Mouse (Mus musculus) left cerebral cortex, postnatal 14 days (tissue): ENCODE results near the gene Pcbp3. TPM values are rescaled to one million over a fixed set of nuclear protein-coding genes. Genes with fewer than 3 reads are reported as not detected.

Experiments
- DNase-seq, 2 experiments: peaks; one replicate each; pipeline ENCODE4 v3.0.0; 2021 to 2022; ENCODE audit warnings: low spot score in 2 of 2, mixed read lengths in 1 of 2
- intact Hi-C: fragments of 180-260 bp; cut with DNase I; formaldehyde crosslinking; loops from one replicate; pipeline ENCODE4 v1.15.1; 2025
- total RNA-seq, 2 experiments: library from RNA; stranded (reverse); gene quantifications; 2 replicates each; pipeline ENCODE4 v1.2.3; 2021

Gene Pcbp3
- total RNA-seq, 2 experiments from 2014 or later, result 63.0 to 69.9 TPM

DNA sequence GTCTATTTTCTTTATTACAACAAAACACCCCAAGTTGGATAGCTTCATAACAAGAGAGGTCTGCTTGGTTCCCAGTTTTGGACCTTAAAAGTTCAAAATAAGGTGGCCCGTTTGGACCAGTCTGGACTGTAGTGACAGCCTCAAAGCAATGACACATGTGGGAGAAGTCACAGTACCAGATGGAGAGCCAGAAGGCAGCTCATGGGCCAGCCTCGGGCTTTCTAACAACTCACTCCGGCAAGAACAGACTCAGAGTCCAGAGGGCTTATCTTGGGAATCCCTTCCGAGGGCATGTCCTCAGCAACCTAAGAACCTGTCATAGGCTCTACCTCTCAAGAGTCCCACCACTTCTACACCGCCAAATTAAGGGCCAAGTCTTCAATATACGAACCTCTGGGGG, 24.9 kb downstream of the Pcbp3 start:
- no peak for DNase-seq
- intact Hi-C loops, result no loop called here

DNA sequence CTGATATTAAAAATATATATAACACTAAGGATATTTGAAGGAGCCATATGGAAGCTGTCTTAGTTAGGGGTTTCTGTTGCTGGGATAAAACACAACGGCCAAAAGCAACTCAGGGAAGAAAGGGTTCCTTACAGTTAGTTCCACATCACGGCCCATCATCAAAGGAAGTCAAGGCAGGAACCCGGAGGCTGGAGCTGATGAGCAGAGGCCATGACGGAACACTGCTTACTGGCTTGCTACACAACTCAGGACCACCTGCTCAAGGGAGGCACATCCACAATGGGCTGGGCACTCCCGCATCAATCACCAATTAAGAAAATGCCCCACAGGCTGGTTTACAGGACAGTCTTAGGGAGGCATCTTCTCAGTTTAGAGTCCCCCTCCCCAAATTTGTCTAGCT, 26.9 kb downstream of the Pcbp3 start:
- intact Hi-C loops, result no loop called here

DNA sequence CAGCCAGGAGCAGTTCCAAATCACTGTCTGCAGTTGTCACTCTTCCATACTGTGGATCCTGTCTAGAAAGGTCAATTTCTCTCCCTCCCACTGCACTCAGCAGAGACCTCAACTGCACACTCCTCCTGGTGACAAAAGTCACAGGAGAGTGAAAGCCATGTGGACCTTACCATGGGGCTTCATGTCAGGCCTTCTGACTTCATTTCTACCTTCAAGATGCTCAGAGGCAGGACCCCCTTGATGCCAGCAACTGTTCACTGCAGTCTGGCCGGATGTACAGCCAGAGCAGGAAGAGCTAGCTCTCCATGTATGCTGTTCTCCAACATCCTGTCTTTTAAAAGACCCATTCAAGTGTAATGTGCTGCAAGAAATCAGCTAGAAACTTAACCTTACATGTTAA, 29.9 kb downstream of the Pcbp3 start:
- no peak for DNase-seq
- intact Hi-C loops, result no loop called here

More for the DNA sequence above, 26.9 kb downstream of the Pcbp3 start:
- DNase-seq, result no peak

DNA sequence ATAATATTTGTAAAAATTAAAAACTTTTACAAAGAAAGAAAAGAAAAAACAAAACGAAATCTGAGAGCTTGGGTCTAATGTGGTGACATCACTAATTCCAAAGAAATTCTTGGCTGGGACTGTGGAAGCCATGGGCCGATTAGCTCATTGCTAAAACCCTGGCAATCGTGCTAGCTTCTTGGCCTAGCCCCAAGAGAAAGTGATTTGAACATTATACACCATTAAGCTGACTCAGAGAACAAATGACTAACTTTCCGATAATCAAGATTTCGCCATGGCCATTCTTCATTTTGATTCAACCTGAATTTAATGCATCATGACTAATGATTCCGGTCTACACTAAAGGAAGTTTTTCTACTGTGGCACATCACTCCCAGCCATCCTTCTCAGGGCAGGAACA, 30.6 kb downstream of the Pcbp3 start:
- intact Hi-C loops, result no loop called here
- no peak for DNase-seq

DNA sequence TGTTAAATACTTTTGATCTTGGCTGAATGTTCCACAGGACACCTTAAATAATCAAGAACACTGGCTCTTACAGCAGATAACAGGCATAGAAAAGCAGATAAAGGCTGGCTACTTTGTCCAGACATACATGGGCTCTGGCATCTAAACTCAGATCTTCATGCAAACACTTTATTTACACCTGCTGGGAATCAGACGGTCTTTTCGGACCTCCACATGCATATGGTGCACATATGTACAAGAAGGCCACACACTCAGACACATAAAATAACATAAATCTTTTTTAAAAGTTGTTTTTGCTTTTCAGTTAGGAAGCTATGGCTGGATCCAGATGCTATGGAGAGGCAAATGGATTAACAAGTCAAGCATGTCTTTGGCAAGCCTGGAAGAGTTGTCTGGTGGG, 37.2 kb downstream of the Pcbp3 start:
- intact Hi-C loops, result no loop called here
- DNase-seq, result no peak

DNA sequence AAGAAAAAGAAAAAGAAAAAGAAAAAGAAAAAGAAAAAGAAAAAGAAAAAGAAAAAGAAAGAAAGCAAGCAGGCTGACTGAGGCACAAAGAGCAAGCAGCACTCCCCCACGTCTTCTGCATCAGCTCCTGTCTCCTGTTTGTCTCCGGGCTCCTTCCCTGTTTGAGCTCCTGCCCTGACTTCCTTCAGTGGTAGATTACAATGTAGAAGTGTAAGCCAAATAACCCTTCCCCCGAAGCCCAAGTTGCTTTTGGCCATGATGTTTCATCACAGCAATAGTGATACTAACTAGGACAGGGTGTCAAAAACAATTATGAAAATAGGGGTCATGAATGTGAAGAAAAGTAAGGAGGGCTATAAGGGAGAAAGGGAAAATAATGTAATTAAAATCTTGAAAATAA, 43.6 kb downstream of the Pcbp3 start:
- intact Hi-C loops, result no loop called here
- no peak for DNase-seq

DNA sequence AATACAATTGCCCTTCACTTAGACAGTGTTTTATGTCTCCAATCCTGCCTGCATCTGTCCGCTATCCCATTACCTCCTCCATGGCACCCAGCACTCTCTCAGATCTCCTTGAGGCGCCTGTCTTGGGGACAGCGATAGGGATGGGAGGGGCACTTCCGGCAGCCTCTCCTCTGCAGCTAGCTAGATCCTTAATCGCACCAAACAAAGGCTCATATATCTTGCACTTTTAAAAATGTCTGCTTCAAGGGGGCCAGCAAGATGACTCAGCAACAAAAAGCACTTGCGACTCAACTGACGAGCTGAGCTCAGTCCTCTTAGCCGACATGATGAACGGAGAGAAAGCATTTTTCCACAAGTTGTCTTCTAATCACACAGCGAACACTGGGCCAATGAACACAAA, 55.3 kb downstream of the Pcbp3 start:
- DNase-seq, result no peak
- intact Hi-C loops, result no loop called here

DNA sequence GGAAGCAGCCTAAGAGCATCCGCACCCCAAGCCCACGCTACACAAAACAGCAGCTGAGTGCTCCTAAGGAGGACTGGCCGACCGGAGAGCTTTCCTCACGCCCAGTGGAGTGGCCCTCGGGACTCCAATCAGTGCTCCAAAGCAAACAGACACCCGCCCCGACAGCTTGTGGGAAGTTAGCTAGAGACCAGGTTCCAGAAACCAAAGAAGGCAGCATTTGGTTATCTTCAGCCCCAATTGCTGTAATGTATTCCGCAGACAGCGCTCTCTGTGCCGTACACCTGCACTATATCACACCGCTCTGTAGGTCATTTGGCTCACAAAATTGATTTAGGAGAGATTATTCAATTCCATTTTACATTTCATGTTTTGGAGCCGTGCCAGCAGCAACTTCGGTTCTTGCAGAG, 55.7 kb downstream of the Pcbp3 start:
- no peak for DNase-seq
- intact Hi-C loops, result no loop called here

DNA sequence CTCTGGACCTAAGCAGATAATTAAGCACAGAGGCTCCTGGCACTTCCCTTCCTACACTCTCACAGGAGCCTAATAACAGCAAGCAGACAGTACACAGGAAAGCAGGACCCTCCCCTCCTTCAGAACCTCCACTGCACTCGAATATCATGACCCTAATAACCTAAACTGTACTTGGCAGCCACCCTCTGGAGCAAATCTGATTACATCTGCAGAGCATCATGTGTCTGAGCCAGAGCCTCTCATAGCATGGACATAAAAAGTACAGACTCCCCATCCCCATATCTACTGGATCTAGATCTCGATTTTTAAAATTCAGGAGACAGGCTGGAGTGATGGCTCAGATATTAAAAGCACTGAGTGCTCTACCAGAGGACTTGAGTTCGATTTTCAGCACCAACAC, 58.0 kb downstream of the Pcbp3 start:
- intact Hi-C loops, result no loop called here
- no peak for DNase-seq

DNA sequence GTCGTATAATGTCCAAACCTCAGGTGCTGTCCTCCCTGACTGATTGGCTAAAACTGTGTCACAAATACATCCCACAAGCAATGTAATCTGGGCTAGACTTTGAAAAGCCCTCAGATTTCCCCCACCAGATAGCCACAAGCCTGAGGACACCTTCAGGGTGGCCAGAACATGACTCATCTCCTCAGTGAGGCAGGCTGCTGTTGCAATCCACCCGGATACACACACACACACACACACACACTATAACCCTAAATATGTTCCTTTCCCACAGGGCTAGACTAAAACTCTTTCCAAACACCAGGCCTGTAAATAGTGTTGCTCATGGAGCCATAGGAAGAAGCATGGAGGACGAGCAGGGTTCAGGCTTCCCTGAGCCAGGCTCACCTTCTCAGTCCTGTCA, 58.6 kb downstream of the Pcbp3 start:
- intact Hi-C loops, result no loop called here
- peak in 1 of 2 experiments; percentile 17 for DNase-seq

DNA sequence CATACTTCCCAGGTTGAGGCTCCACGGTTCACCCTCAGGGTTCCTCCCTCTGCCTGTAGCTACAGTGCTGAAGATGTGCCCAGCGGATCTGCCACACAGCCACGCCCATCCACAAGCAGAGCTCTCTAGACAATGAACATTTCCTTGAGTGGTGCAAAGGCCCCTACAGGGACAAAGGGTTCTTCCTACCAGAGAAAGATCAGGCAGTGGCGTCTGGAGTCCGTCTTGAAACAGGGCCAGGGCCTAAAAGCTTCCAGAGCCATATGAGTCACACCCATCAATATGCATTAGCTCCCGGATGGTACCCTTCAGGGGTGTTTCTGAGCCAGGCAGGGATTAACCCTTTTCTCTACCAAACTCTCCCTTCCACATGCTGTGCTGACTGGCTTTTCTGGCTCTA, 59.1 kb downstream of the Pcbp3 start:
- intact Hi-C loops, result no loop called here
- DNase-seq, result no peak

DNA sequence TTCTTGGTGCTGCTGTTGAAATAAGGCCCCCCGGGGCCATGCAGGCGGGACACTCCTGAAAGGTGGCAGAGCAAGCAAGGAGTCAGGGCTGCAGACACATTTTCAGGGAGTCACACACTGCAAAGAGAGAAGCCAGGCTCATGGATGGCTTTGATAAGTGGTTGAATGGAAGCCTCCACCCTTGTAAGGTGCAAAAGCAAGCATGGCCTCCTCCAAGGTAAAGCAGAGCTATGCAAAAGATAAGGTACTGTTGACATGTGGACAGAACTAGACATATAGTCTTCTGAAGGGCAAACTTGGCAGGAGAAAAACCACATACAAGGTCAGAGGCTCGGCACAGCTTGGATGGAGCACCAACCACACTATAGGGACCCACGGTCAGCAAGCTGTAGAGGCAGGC, 63.3 kb downstream of the Pcbp3 start:
- no peak for DNase-seq
- intact Hi-C loops, result no loop called here

DNA sequence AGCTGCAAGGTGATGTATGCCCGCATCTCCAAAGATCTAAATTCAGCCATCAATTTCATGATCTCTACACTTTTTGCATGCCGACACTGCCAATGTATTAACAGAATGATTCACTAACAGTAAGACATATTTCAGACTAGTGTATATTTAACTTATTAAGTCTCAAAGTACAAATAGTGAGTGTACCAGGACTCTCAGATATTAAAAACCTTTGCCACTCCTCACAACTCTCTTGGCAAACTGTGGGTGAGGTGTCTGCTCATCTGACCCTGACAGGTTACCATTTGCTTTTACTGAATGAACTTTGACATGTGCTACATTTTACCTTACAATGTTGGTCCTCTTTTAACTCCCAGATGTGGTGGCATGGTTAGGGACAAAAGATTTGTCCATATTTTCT, 70.2 kb downstream of the Pcbp3 start:
- no peak for DNase-seq
- intact Hi-C loops, result no loop called here

DNA sequence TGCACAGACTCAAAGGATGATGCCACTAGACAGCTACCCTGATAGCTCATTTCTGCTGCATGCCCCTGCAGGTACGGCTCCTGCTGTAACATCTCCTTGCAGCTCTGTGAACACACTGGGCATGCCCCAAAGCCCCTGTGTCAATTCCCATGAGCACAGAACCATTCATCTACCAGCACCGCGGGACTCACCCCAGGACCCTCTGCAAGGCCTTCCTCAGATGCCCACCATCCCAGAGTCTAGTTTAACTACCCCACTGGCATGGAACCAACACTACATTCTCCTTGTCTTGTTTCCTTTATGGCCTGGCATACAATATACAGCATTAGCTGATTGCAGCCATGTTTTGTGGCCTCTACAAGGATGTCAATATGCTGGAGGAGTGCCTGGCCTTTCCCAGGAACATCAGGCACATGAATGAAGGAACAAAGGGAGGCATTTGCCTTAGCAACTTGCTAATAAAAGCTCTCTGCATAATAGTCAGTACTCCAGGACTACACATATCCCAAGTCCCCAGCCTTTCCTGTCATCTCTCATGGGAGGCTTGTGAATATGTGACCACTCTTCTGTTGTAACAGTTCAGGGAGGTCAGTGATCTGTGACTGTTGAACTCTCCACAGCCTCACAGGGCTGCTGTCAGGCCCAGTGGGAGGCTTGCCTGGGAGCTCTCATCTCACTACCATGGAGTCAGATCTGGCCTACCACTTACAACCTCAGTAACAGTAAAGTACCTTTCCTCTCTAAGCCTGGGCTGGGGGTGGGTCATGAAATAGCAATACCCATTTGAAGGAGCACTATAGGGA, 78.0 kb downstream of the Pcbp3 start:
- intact Hi-C loops, result no loop called here
- DNase-seq, result no peak

DNA sequence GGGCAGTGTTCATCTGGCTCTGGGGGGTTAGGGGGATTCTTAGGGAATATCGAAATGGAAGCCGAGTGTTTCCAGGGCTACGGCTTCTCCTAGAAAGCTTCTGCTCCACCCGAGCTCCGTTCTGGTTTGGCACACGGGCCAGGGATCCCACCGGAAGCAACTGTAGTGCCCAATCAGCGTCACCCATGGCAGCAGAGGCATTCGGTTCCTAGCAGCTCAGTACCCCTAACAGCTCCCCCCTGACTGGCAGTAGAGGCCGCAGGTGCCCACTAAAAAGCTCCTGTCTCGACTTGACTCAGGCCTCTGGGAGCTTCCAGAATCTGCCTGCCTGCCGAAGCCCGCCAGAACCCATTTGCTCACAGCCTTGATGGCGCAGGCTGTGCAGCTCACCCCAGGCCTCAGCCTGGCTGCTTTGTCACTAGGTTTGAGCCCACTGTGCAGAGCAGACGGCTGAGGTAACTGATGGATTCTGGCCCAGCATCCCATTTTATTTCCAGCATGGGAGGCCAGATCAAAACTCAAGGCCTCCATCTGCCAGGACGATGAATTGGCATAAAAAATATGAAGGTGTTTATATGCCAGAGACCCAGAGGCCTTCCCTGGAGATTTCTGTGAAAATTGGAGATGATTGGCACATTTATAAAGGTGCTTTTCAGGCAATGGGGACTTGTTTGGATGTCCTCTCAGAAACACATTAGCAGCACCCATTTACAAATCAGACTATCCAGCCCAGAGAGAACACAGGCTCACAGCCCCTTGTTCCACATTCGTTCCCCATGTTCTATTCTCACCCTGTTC, 78.8 kb downstream of the Pcbp3 start:
- intact Hi-C loops, result no loop called here
- DNase-seq, result no peak

DNA sequence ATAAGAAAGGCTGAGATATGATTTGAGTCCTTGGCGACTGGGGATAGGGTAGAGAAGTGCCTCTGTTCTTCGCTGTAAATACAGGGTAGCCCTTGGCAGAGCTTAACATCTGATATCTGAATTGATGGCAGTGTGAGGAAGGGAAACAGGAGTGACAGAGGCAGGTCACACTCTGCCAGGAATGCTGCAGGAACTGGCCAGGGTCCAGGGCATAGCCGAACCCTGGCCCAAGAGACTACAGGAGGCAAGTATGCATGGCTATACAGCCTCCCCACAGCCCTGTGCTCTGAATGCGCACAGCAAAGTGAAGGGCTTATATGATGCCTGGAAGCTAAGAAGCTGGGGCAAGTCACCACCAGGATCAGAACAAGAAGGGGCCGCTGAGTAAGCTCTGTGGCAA, 79.8 kb downstream of the Pcbp3 start:
- DNase-seq, result no peak
- intact Hi-C loops, result no loop called here

DNA sequence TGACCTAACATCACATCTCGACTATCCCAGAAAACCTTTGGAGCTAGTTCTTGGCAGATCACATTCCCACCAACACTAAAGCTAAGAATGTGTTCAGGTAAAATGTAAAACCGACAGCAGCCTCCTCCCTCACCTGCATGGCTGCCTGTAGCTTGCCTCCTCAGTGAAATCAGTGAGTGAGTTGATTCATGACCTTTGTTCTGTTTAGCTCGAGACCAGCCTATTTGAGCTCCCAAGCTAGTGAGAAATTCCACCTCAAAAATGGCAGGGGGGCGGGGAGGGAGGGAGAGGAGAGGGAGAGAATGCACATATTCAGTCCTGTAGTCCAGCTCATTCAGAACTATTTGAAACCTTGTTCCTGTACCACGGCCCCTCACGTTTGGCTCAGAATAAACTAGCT, 86.4 kb downstream of the Pcbp3 start:
- intact Hi-C loops, result no loop called here
- no peak for DNase-seq

DNA sequence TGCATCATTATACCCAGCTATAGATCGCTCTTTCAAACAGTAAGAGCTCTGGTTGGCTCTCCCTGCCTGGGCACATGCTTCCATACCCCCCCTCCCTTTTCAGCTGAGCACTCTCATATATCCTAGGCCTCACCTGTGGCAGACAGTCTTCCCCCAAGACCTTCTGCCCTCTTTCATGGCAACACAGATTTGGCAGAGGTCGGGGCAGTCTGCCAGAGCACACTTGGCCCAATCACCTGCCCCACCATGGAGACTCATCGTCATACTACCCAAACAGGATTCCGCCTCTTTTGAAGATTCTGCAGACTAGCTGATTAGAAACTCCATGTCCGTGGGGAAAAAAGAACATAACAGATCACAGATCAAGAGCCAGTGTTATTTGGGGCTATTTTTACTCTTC, 86.8 kb downstream of the Pcbp3 start:
- DNase-seq, result no peak
- intact Hi-C loops, result no loop called here

DNA sequence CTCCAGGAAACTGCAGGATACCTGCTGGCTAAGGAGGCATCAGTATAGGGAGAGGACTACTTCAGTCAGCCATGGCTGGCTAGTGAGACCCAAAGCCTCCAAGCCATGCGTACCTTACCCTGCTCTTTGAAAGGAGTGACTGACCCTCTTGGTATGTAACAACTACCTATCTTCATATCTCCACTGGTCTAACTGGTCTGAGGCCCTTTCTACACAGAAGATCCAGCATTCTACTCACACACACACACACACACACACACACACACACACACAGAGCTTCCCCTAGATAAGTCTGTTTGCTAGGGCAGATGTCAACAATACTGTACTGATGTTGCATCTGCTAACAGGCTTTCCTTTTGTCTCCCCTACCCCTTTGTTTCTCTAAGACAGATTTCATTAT, 87.3 kb downstream of the Pcbp3 start:
- intact Hi-C loops, result no loop called here
- DNase-seq, result no peak

DNA sequence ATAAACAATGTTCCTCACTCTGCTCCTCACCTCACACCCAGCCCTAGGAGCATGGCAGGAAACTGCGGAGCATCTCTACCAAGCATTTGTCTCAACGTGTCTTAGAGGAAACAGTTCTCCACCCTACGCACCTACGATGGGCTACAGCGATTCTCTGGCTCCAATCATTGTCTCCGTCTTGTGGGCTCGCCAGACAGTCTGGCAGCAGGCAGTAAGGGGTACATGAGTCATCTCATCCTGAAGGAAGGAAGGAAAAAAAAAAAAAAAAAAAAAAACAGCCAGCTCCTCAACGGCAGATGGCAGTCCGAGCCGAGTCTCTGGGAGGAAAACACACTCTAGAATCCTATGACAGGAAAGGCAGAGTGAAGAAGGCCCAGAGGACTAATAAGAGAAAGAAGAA, 87.7 kb downstream of the Pcbp3 start:
- intact Hi-C loops, result no loop called here
- DNase-seq, result peak; percentile 29 to 52

DNA sequence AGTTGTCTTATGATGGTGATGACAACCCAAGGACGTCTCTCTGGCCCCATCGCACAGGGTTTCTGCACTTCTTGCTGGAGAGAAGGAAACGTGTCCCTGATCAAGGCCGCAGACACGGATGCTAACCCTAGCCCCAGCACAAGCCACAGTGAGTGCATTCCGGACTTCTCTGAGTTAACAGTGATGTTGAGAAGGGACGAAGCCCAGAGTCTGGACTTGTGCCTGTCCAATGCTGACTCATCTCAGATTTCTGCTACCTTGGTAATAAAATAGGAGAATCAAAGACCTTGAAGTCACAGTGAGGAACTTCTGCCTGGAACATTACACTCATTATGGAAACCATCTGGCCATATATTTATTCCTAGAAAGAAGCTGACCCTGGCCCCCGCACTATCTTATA, 89.0 kb downstream of the Pcbp3 start:
- intact Hi-C loops, result no loop called here
- no peak for DNase-seq
